Mouse (Mus musculus) erythroid progenitor cell, adult 5-6 weeks (primary cell): ENCODE results near the gene Akap11. TPM values are rescaled to one million over a fixed set of nuclear protein-coding genes. Genes with fewer than 3 reads are reported as not detected.

Experiments
- ATAC-seq: replicated peaks from 2 replicates; pipeline ENCODE4 v1.8.0; 2016; ENCODE audit warnings: moderate number of reproducible peaks, mild to moderate bottlenecking, moderate TSS enrichment, inconsistent platforms; ENCODE audit not compliant: poor library complexity, low FRiP score, severe bottlenecking
- total RNA-seq, 2 experiments: library from RNA; stranded (forward) in 1 of 2; stranded (reverse) in 1 of 2; fragments of 150-400 nt in 1 of 2; fragments of 186-747, 209-891 nt in 1 of 2; gene quantifications; 2 replicates each; pipeline versions ENCODE4 v1.2.3 to v1.2.4; 2015 to 2017; ENCODE audit warnings: low replicate concordance in 2 of 2

Akap11 gene
- total RNA-seq, 2 experiments from 2014 or later, result 15.5 to 38.9 TPM

DNA sequence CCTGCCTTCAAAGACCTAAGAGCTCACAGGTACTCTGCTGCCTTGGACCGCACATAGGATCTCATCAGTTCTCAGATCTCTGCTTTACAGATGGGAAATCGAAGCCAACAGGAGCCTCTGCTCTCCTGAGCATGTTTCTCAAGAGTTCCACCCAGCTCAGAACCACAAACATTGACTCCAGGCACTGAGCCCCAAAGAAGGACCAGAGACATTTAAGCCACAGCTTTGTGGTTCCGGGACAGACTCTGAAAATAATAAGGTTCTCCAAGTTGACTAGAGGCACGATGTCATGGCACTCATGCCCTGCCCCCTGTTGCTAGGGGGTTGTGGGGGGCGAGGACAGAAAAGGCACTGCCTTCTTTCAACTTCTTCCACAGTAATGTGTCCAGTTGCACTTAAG is 77.9 kb downstream of the Akap11 start:
- no peak for ATAC-seq

DNA sequence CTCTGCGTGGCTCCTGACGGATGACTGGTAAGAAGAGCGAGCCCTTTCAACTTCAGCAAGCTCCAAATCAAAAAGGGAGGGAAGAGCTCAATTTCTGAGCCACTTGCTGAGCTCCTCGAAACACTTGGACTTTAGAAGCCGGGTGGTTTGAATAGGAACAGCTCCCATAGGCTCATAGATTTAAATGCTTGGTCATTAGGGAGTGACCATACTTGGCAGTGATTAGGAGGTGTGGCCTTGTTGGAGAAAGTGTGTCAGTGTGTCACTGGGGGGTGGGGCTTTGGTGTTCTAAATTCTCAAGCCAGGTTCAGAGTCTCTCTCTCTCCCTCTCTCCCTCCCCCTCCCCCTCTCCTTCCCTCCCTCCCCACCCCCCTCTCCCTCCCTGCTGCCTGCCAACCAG is 81.6 kb downstream of the Akap11 start:
- ATAC-seq, result no peak

DNA sequence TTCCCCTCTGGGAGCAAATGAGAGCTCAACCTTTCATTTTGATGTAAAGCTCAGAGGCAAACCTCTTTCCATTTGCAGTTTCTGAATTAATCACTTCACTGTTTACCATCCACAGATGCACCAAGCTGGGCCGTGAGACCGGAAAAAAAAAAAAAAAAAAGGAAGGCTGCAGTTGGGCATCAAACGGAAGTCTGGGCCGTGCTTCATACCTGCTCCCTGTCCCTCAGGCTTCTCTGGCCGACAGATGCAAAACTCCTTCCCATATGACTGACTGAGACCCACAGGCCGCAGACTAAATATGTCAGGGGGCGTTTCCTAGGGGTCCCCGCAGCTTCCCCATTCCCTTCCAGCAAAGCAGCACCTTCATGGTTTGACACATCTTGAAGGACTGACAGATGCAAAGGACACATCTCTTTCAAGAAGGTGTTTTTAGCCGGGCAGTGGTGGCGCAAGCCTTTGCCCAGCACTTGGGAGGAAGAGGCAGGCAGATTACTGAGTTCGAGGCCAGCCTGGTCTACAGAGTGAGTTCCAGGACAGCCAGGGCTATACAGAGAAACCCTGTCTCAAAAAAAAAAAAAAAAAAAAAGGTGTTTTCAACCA is 87.7 kb downstream of the Akap11 start:
- ATAC-seq, result no peak

DNA sequence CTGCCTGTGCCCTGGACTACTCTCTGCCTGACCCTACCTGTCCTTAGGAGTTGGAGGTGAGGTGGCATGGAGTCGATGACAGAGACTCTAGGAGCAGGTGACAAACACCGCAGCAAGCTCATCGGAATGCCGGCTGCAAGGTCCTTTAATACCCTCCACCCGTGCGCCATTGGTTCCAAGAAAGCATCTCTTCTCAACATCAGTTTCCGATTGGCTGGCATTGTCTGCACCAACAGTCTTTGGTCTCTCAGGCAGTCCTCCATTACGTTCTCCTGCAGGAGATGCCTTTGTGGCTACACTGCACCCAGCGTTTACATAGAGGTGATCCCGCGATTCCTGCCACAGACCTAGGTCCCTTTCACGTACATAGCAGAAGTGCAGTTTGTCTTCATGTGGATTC is 88.6 kb downstream of the Akap11 start:
- no peak for ATAC-seq

DNA sequence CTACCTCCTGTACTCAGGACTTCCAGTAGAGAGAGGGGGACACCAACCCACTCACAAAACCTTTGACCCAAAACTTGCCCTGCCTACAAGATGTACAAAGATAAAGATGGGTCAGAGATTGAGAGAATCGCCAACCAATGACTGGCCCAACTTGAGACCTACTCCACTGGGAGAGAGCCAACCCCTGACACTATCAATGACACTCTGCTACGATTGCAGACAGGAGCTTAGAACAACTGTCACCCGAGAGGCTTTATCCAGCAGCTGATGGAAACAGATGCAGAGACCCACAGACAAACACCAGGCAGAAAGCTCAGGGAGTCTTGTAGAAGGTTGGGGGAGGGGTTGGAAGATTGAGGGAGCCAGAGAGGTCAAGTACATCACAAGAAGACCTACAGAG is 89.1 kb downstream of the Akap11 start:
- ATAC-seq, result no peak

Other genes with a start within 250 kb of the Akap11 start
- not detected in 2 replicates for gene Tnfsf11, start 228.8 kb downstream of the Akap11 start, total RNA-seq (2015; ENCODE audit: low replicate concordance)
- gene Tnfsf11, start 228.8 kb downstream of the Akap11 start, total RNA-seq (2017; ENCODE audit: low replicate concordance), result 0.91 TPM in 1 of 2 replicates, not detected in the other
- gene Dgkh, start 196.0 kb upstream of the Akap11 start, total RNA-seq (2015; ENCODE audit: low replicate concordance), result 0.84 and 1.1 TPM in 2 replicates
- 0.90 and 3.6 TPM in 2 replicates for gene Dgkh, start 196.0 kb upstream of the Akap11 start, total RNA-seq (2017; ENCODE audit: low replicate concordance)